ENCODE assay signal across 11 mouse cellular contexts in the genomic region with DNA sequence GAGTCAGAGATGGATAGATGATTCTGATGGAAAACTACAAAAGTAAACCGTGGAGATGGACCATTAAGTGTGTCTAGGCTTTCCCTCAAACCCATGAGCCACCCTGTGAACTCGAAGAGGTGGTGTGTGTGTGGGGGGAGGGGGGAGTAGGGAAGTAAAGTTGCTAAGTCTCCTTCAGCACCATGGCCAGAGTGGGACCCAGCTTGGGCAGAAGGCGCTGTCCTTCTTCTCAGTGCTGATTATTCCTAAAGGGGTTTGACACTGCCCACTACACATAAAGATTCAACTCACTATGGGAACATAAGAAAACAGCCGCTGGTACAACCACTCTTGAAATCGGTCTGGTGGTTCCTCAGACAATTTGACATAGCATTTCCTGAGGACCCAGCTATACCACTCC. TPM values are rescaled to one million over a fixed set of nuclear protein-coding genes. Genes with fewer than 3 reads are reported as not detected.
DNase-seq lines count a peak whose midpoint lies in the region; ATAC-seq and TF ChIP-seq lines count a peak whose summit lies in the region.
"Had no signal": no experiment of that assay in that cellular context is flagged by ENCODE, and none has a peak within 500 bp of the region (broad histone marks: within the 10 kb centered on the region; RNA-seq: fewer than 3 reads in every experiment).

No protein-coding gene starts in this region.

- no peaks in the 10 kb centered on the region for H3K36me3 ChIP-seq in liver, postnatal 0 days (replicated peaks; ENCODE audit: insufficient read depth, low read length)
- no peaks in the 10 kb centered on the region for H3K36me3 ChIP-seq in liver, embryonic 12.5 days
- no peaks in the 10 kb centered on the region for H3K36me3 ChIP-seq in forebrain, embryonic 13.5 days (ENCODE audit: poor library complexity, severe bottlenecking)
- H3K36me3 ChIP-seq: limb, embryonic 15.5 days had no signal

- H3K4me1 ChIP-seq in liver, postnatal 0 days (ENCODE audit: insufficient read depth) = no peaks in the 10 kb centered on the region
- no peaks in the 10 kb centered on the region for H3K4me1 ChIP-seq in liver, embryonic 12.5 days
- H3K4me1 ChIP-seq in forebrain, embryonic 13.5 days = peaks cover 6% of the 10 kb centered on the region; the same call in 1 of the 2 replicates
- H3K4me1 ChIP-seq: limb, embryonic 15.5 days had no signal

- H3K4me2 ChIP-seq in liver, postnatal 0 days (ENCODE audit: low read depth, low read length) = no peak overlapping the region
- H3K4me2 ChIP-seq in liver, embryonic 12.5 days = no peak overlapping the region
- no peak overlapping the region for H3K4me2 ChIP-seq in forebrain, embryonic 13.5 days
- H3K4me2 ChIP-seq: limb, embryonic 15.5 days had no signal

- H3K9me3 ChIP-seq in liver, postnatal 0 days (ENCODE audit: low read length) = no peaks in the 10 kb centered on the region
- H3K9me3 ChIP-seq in liver, embryonic 12.5 days (replicated peaks) = no peaks in the 10 kb centered on the region
- H3K9me3 ChIP-seq in forebrain, embryonic 13.5 days (replicated peaks) = no peaks in the 10 kb centered on the region
- H3K9me3 ChIP-seq: limb, embryonic 15.5 days had no signal

- no peak overlapping the region for H3K27ac ChIP-seq in liver, postnatal 0 days (ENCODE audit: low read depth)
- H3K27ac ChIP-seq in liver, embryonic 12.5 days = no peak overlapping the region
- H3K27ac ChIP-seq in forebrain, embryonic 13.5 days = no peak overlapping the region
- H3K27ac ChIP-seq: limb, embryonic 15.5 days had no signal

- H3K27me3 ChIP-seq in liver, postnatal 0 days (ENCODE audit: insufficient read depth, low read length) = no peaks in the 10 kb centered on the region
- H3K27me3 ChIP-seq in liver, embryonic 12.5 days (replicated peaks) = no peaks in the 10 kb centered on the region
- no peaks in the 10 kb centered on the region for H3K27me3 ChIP-seq in forebrain, embryonic 13.5 days
- H3K27me3 ChIP-seq: limb, embryonic 15.5 days had no signal

- no peak for TF ChIP-seq CTCF in liver, postnatal 0 days (IDR thresholded peaks at IDR 0.05; ENCODE audit: low read depth)

- WGBS in liver, postnatal 0 days (ENCODE audit: insufficient replicate concordance) = 19% methylated on average over 5 of the region's 5 CpGs
- 23% methylated on average over 5 of the region's 5 CpGs for WGBS in liver, embryonic 12.5 days (ENCODE audit: insufficient replicate concordance)
- WGBS in forebrain, embryonic 13.5 days = 37% methylated on average over 5 of the region's 5 CpGs

- no peak for ATAC-seq in liver, postnatal 0 days
- no peak for ATAC-seq in liver, embryonic 12.5 days
- 0 out of 2 replicates have a peak, but pooled peaks have one; percentile 37 for ATAC-seq in megakaryocyte-erythroid progenitor cell, adult 5-6 weeks (replicated peaks; ENCODE audit: low FRiP score, low TSS enrichment, poor library complexity, severe bottlenecking)
- ATAC-seq in forebrain, embryonic 13.5 days = no peak
- ATAC-seq: inflammation-experienced regulatory T-cells, adult 6 months had no signal

- no peak for TF ChIP-seq EP300 in liver, postnatal 0 days (IDR thresholded peaks at IDR 0.05; ENCODE audit: low read depth)

- no peak overlapping the region for H3K9ac ChIP-seq in liver, postnatal 0 days (replicated peaks)
- H3K9ac ChIP-seq in liver, embryonic 12.5 days = no peak overlapping the region
- H3K9ac ChIP-seq in forebrain, embryonic 13.5 days = no peak overlapping the region
- H3K9ac ChIP-seq: limb, embryonic 15.5 days had no signal

- peak; percentile 54 for DNase-seq in adrenal gland, postnatal 14 days
- no peak for DNase-seq in adrenal gland, adult 2 months
- peak; percentile 21 for DNase-seq in liver, postnatal 0 days
- DNase-seq in c-Kit-positive CD71-negative TER-119-negative erythroid progenitor cells, embryonic 14.5 days (ENCODE audit: low read depth) = peak; percentile 10
- no peak for DNase-seq in gastrocnemius, postnatal 25 days

- H3K4me3 ChIP-seq in liver, postnatal 0 days (ENCODE audit: low read depth, low read length) = no peak overlapping the region
- H3K4me3 ChIP-seq in liver, embryonic 12.5 days = no peak overlapping the region
- H3K4me3 ChIP-seq in forebrain, embryonic 13.5 days = no peak overlapping the region
- H3K4me3 ChIP-seq: limb, embryonic 15.5 days had no signal

RNA-seq across cellular contexts. Expression of a gene that starts 32.9 kb away (rescaled TPM):
- total RNA-seq in adrenal gland, postnatal 14 days (2021) = not detected in 2 replicates
- not detected for total RNA-seq in adrenal gland, adult 2 months (2021)
- not detected in 2 replicates for polyA plus RNA-seq in adrenal gland, adult 2 months (2012; rRNA removed)
- polyA plus RNA-seq in liver, postnatal 0 days (2015; fragmentation: Nextera tagmentation; extraction: Ambion mirVana) = not detected in 2 replicates
- polyA plus RNA-seq in liver, embryonic 12.5 days (2016; fragmentation: Nextera tagmentation; extraction: Ambion mirVana) = not detected in 2 replicates
- total RNA-seq in megakaryocyte-erythroid progenitor cell, adult 5-6 weeks (2014; fragmentation: Nextera tagmentation) = not detected in 2 replicates
- total RNA-seq in megakaryocyte-erythroid progenitor cell, adult 5-6 weeks (2017) = not detected in 2 replicates
- polyA plus RNA-seq in forebrain, embryonic 13.5 days (2015; fragmentation: Nextera tagmentation; extraction: Ambion mirVana) = not detected in 2 replicates
- total RNA-seq in gastrocnemius, postnatal 25 days (2021) = under 1 TPM in 1 of 2 experiments, not detected in 1; 0.19 TPM
- polyA plus RNA-seq: forebrain, embryonic 11.5 days; inflammation-experienced regulatory T-cells, adult 6 months had no signal

RNA-seq across cellular contexts. Expression of a gene that starts 38.7 kb away (rescaled TPM):
- 0.11 TPM in 1 of 2 replicates, not detected in the other for total RNA-seq in adrenal gland, postnatal 14 days (2021)
- not detected for total RNA-seq in adrenal gland, adult 2 months (2021)
- not detected in 2 replicates for polyA plus RNA-seq in adrenal gland, adult 2 months (2012; rRNA removed)
- polyA plus RNA-seq in liver, postnatal 0 days (2015; fragmentation: Nextera tagmentation; extraction: Ambion mirVana) = 0.04 TPM in 1 of 2 replicates, not detected in the other
- polyA plus RNA-seq in liver, embryonic 12.5 days (2016; fragmentation: Nextera tagmentation; extraction: Ambion mirVana) = not detected in 2 replicates
- total RNA-seq in megakaryocyte-erythroid progenitor cell, adult 5-6 weeks (2014; fragmentation: Nextera tagmentation) = not detected in 2 replicates
- not detected in 2 replicates for total RNA-seq in megakaryocyte-erythroid progenitor cell, adult 5-6 weeks (2017)
- not detected in 2 replicates for polyA plus RNA-seq in forebrain, embryonic 13.5 days (2015; fragmentation: Nextera tagmentation; extraction: Ambion mirVana)
- not detected for total RNA-seq in gastrocnemius, postnatal 25 days (2021)
- polyA plus RNA-seq: forebrain, embryonic 11.5 days; inflammation-experienced regulatory T-cells, adult 6 months; limb, embryonic 15.5 days had no signal

RNA-seq across cellular contexts. Expression of a gene that starts 47.3 kb away (rescaled TPM):
- total RNA-seq in adrenal gland, postnatal 14 days (2021) = 31.3 and 31.4 TPM in 2 replicates
- total RNA-seq in adrenal gland, adult 2 months (2021) = 10 to 100 TPM; 37.0 to 37.4 TPM
- polyA plus RNA-seq in adrenal gland, adult 2 months (2012; rRNA removed) = 6.8 and 7.3 TPM in 2 replicates
- polyA plus RNA-seq in liver, postnatal 0 days (2015; fragmentation: Nextera tagmentation; extraction: Ambion mirVana) = 11.8 and 16.6 TPM in 2 replicates
- polyA plus RNA-seq in liver, embryonic 12.5 days (2016; fragmentation: Nextera tagmentation; extraction: Ambion mirVana) = 6.5 and 7.6 TPM in 2 replicates
- 3.7 and 6.5 TPM in 2 replicates for total RNA-seq in megakaryocyte-erythroid progenitor cell, adult 5-6 weeks (2014; fragmentation: Nextera tagmentation)
- total RNA-seq in megakaryocyte-erythroid progenitor cell, adult 5-6 weeks (2017) = 5.9 and 7.6 TPM in 2 replicates
- 52.7 and 53.2 TPM in 2 replicates for polyA plus RNA-seq in forebrain, embryonic 13.5 days (2015; fragmentation: Nextera tagmentation; extraction: Ambion mirVana)
- total RNA-seq in gastrocnemius, postnatal 25 days (2021) = 10 to 100 TPM; 58.0 to 65.8 TPM

RNA-seq across cellular contexts. Expression of a gene that starts 51.8 kb away (rescaled TPM):
- total RNA-seq in adrenal gland, postnatal 14 days (2021) = not detected in 2 replicates
- total RNA-seq in adrenal gland, adult 2 months (2021) = not detected
- polyA plus RNA-seq in adrenal gland, adult 2 months (2012; rRNA removed) = not detected in 2 replicates
- not detected in 2 replicates for polyA plus RNA-seq in liver, postnatal 0 days (2015; fragmentation: Nextera tagmentation; extraction: Ambion mirVana)
- polyA plus RNA-seq in liver, embryonic 12.5 days (2016; fragmentation: Nextera tagmentation; extraction: Ambion mirVana) = not detected in 2 replicates
- total RNA-seq in megakaryocyte-erythroid progenitor cell, adult 5-6 weeks (2014; fragmentation: Nextera tagmentation) = not detected in 2 replicates
- total RNA-seq in megakaryocyte-erythroid progenitor cell, adult 5-6 weeks (2017) = not detected in 2 replicates
- not detected in 2 replicates for polyA plus RNA-seq in forebrain, embryonic 13.5 days (2015; fragmentation: Nextera tagmentation; extraction: Ambion mirVana)
- not detected for total RNA-seq in gastrocnemius, postnatal 25 days (2021)
- polyA plus RNA-seq: forebrain, embryonic 11.5 days; inflammation-experienced regulatory T-cells, adult 6 months; limb, embryonic 15.5 days had no signal

Comparison
In these comparisons a context has a peak if more than half of its experiments do, and no peak if none do; other contexts are left out.
1. DNase-seq: peak in adrenal gland, postnatal 14 days (single experiment), liver, postnatal 0 days (single experiment) and c-Kit-positive CD71-negative TER-119-negative erythroid progenitor cells, embryonic 14.5 days (single experiment); none in adrenal gland, adult 2 months (single experiment) and gastrocnemius, postnatal 25 days (single experiment).